Mouse (Mus musculus): ENCODE data around the gene Drd3.

- TF ChIP-seq POLR2A (IDR thresholded peaks at IDR 0.05; ENCODE audit: borderline replicate concordance, extremely low read depth, insufficient read depth, insufficient read length, poor library complexity, severe bottlenecking) (no peak), CTCF (IDR thresholded peaks at IDR 0.05; ENCODE audit: borderline replicate concordance, extremely low read depth, insufficient read depth, insufficient read length) (no peak)
These were observed 55.6 kb downstream of the Drd3 start for GRCm38 (mm10) chr16:43809429-43809828.

Data from brain, embryonic 14.5 days (tissue).